8 mouse cellular contexts compared by ENCODE assay signal in genomic region chr3:133091664-133092273, GRCm38 (mm10). TPM values are rescaled to one million over a fixed set of nuclear protein-coding genes. Genes with fewer than 3 reads are reported as not detected.
A peak's percentile ranks its signal among the peaks of the same experiment; 100 is the strongest.
DNase-seq lines count a peak whose midpoint lies in the region; ATAC-seq lines count a peak whose summit lies in the region.

Gene Ints12, plus strand, starts transcription at chr3:133091840.
Gene Gstcd, minus strand, starts transcription at chr3:133092033.

- under 1% methylated on average over 51 of the region's 53 CpGs for WGBS in hindbrain, embryonic 16.5 days
- 0% methylated on average over 53 of the region's 53 CpGs for WGBS in macrophage (ENCODE audit: missing documents)

- H3K79me2 ChIP-seq in macrophage (ENCODE audit: inconsistent target), result peaks cover 75% of the 10 kb centered on the region

- H3K9me3 ChIP-seq in hindbrain, embryonic 16.5 days (ENCODE audit: control insufficient read depth, low read length), result no peaks in the 10 kb centered on the region

- H3K9ac ChIP-seq in hindbrain, embryonic 16.5 days (ENCODE audit: low read depth, low read length), result peak within 1 kb of the TSS; percentile 94

- no peaks in the 10 kb centered on the region for H3K27me3 ChIP-seq in hindbrain, embryonic 16.5 days (replicated peaks; ENCODE audit: control insufficient read depth, insufficient read depth, low read length)

- H3K36me3 ChIP-seq in hindbrain, embryonic 16.5 days (ENCODE audit: control insufficient read depth, insufficient read depth, low read length), result peaks cover under 1% of the 10 kb centered on the region; the same call in 1 of the 2 replicates
- peaks cover 2% of the 10 kb centered on the region; the same call in 1 of the 2 replicates for H3K36me3 ChIP-seq in macrophage (ENCODE audit: inconsistent target)

- peak within 1 kb of the TSS; percentile 79 for H3K4me2 ChIP-seq in hindbrain, embryonic 16.5 days (ENCODE audit: low read length)

- DNase-seq in WW6 (ENCODE audit: low read depth, low spot score), result peak; percentile 85
- DNase-seq in cerebellum, postnatal 4 days (ENCODE audit: low spot score in 2 of 2), result peak; percentile 89 to 93
- peak; percentile 92 for DNase-seq in gastrocnemius, adult 18-20 months (ENCODE audit: low spot score)
- DNase-seq in left cerebral cortex, adult 18-20 months (ENCODE audit: low spot score in 2 of 2), result peak; percentile 91 to 93
- DNase-seq in right cerebral cortex, adult 18-20 months, result peak; percentile 94
- peak; percentile 78 for DNase-seq in urinary bladder, postnatal 10 days (ENCODE audit: low spot score)

- peak within 1 kb of the TSS; percentile 97 for H3K4me3 ChIP-seq in hindbrain, embryonic 16.5 days (ENCODE audit: low read length)
- peak within 1 kb of the TSS; percentile 80 for H3K4me3 ChIP-seq in macrophage (ENCODE audit: inconsistent target)

- peak; percentile 99 for ATAC-seq in hindbrain, embryonic 16.5 days

- H3K27ac ChIP-seq in hindbrain, embryonic 16.5 days (ENCODE audit: low read depth, low read length), result peak within 1 kb of the TSS; percentile 97
- H3K27ac ChIP-seq in macrophage, result peak within 1 kb of the TSS; percentile 92

- peaks cover 19% of the 10 kb centered on the region for H3K4me1 ChIP-seq in hindbrain, embryonic 16.5 days (ENCODE audit: control insufficient read depth, insufficient read depth, low read depth, low read length)

RNA-seq across cellular contexts. Expression of gene Ints12, which starts in this region (rescaled TPM):
- total RNA-seq in gastrocnemius, adult 18-20 months (2021), result 1 to 10 TPM; 8.3 to 9.1 TPM
- 15.7 and 16.1 TPM in 2 replicates for polyA plus RNA-seq in hindbrain, embryonic 16.5 days (2015; fragmentation: Nextera tagmentation; extraction: Ambion mirVana)
- total RNA-seq in left cerebral cortex, adult 18-20 months (2021), result 10 to 100 TPM; 14.1 to 14.8 TPM
- 10 to 100 TPM; 12.1 to 51.2 (median 25.7) TPM for total RNA-seq in macrophage (2018; cell fraction: chromatin; rRNA removed)
- total RNA-seq in macrophage (2018; cell fraction: cytosol; rRNA removed), result 10 to 100 TPM; 17.7 to 41.2 (median 25.6) TPM
- 10 to 100 TPM; 19.7 to 44.0 (median 31.2) TPM for total RNA-seq in macrophage (2018; cell fraction: nucleus; rRNA removed)
- 14.7 to 30.8 TPM (median 16.7 TPM) in 3 replicates for polyA plus RNA-seq in macrophage (2018)

RNA-seq across cellular contexts. Expression of gene Gstcd, which starts in this region (rescaled TPM):
- total RNA-seq in gastrocnemius, adult 18-20 months (2021), result 1 to 10 TPM; 1.6 TPM
- polyA plus RNA-seq in hindbrain, embryonic 16.5 days (2015; fragmentation: Nextera tagmentation; extraction: Ambion mirVana), result 2.8 and 4.0 TPM in 2 replicates
- total RNA-seq in left cerebral cortex, adult 18-20 months (2021), result 10 to 100 TPM in 1 of 2 experiments, 1 to 10 TPM in 1; 9.4 to 11.4 TPM
- 10 to 100 TPM in 24 of 26 experiments, 1 to 10 TPM in 2; 8.5 to 35.6 (median 14.8) TPM for total RNA-seq in macrophage (2018; cell fraction: chromatin; rRNA removed)
- total RNA-seq in macrophage (2018; cell fraction: cytosol; rRNA removed), result 1 to 10 TPM; 2.2 to 4.1 (median 3.1) TPM
- 10 to 100 TPM in 14 of 26 experiments, 1 to 10 TPM in 12; 5.8 to 32.2 (median 10.2) TPM for total RNA-seq in macrophage (2018; cell fraction: nucleus; rRNA removed)
- polyA plus RNA-seq in macrophage (2018), result 1.5 to 7.2 TPM (median 2.4 TPM) in 3 replicates

Comparison
In these comparisons a context has a peak if more than half of its experiments do, and no peak if none do; other contexts are left out.
1. Peak in every context shown above with its lines: DNase-seq, ATAC-seq, H3K4me3 ChIP-seq and H3K27ac ChIP-seq.